Mouse (Mus musculus) intestine, embryonic 14.5 days (tissue): ENCODE data around the gene Dhx37. TPM values are rescaled to one million over a fixed set of nuclear protein-coding genes. Genes with fewer than 3 reads are reported as not detected.

Experiments used
- ATAC-seq: fragments of 200-750 bp; cut with Nextera tagmentation; replicated peaks from 2 replicates; pipeline ENCODE4 v1.8.0; 2017; ENCODE audit warnings: low read depth, moderate number of reproducible peaks, moderate TSS enrichment, moderate library complexity; ENCODE audit not compliant: low FRiP score, low TSS enrichment
- DNase-seq: peaks from one replicate; pipeline ENCODE4 v3.0.0-alpha.2; 2018; ENCODE audit warnings: low spot score
- H3K27ac ChIP-seq: fragments of 300-500 bp; sonication (generic); 2 replicates; pipeline ENCODE4 v1.5.1; 2014; ENCODE audit warnings: low read depth, mild to moderate bottlenecking, control low read depth
- H3K27me3 ChIP-seq: fragments of 300-500 bp; sonication (generic); replicated peaks from 2 replicates; pipeline ENCODE4 v1.6.1; 2014; ENCODE audit warnings: low read length, control low read depth; ENCODE audit not compliant: control insufficient read depth, insufficient read depth
- H3K36me3 ChIP-seq: fragments of 300-500 bp; sonication (generic); 2 replicates; pipeline ENCODE4 v1.6.1; 2014; ENCODE audit warnings: low read length, control low read depth; ENCODE audit not compliant: control insufficient read depth, insufficient read depth
- H3K4me1 ChIP-seq: fragments of 300-500 bp; sonication (generic); replicated peaks from 2 replicates; pipeline ENCODE4 v1.6.1; 2014; ENCODE audit warnings: low read length, control low read depth, mixed read lengths; ENCODE audit not compliant: control insufficient read depth, insufficient read depth
- H3K4me2 ChIP-seq: fragments of 300-500 bp; sonication (generic); 2 replicates; pipeline ENCODE4 v1.6.1; 2014; ENCODE audit warnings: low read length
- H3K4me3 ChIP-seq: fragments of 300-500 bp; sonication (generic); 2 replicates; pipeline ENCODE4 v1.5.1; 2014; ENCODE audit warnings: low read depth, low read length, control low read depth, mixed read lengths
- H3K9ac ChIP-seq: fragments of 300-500 bp; sonication (generic); 2 replicates; pipeline ENCODE4 v1.6.1; 2014; ENCODE audit warnings: mild to moderate bottlenecking, low read length
- H3K9me3 ChIP-seq: fragments of 300-500 bp; sonication (generic); 2 replicates; pipeline ENCODE4 v1.6.1; 2016; ENCODE audit warnings: low read length, control low read depth; ENCODE audit not compliant: control insufficient read depth
- WGBS: fragments of 180-500 bp; shearing (Covaris S2); extraction: QIAGEN DNeasy Blood & Tissue Kit; methylation state at CpG from one replicate; pipeline ENCODE4 v1.1.7; 2014; 5-methylcytosine and 5-hydroxymethylcytosine counted together
- polyA plus RNA-seq: library from polyadenylated mRNA; unstranded; fragments of >200 nt; fragmentation: Nextera tagmentation; extraction: Ambion mirVana; gene quantifications from 2 replicates; pipeline ENCODE4 v1.2.1, GENCODE M21; 2014

Gene Dhx37
- polyA plus RNA-seq, 1 experiment from 2014 or later: 9.6 TPM

GRCm38 (mm10) chr5:125475601-125476285 lies 41.8 kb upstream of the Dhx37 start, which contains the start of gene Aacs:
TSS of gene Aacs (plus strand) at chr5:125475814.
- Histone ChIP-seq H3K4me3 (peak within 1 kb of the TSS; percentile 90), H3K4me2 (peak within 1 kb of the TSS; percentile 69), H3K9me3 (no peaks in the 10 kb centered on the region), H3K27me3 (no peaks in the 10 kb centered on the region), H3K27ac (peak within 1 kb of the TSS; percentile 64; the same call in 1 of the 2 replicates), H3K9ac (peak within 1 kb of the TSS; percentile 62), H3K36me3 (0 out of 2 replicates have a peak, but pooled peaks cover 6% of the 10 kb centered on the region), H3K4me1 (peaks cover 26% of the 10 kb centered on the region)
- peak; percentile 94 for ATAC-seq
- WGBS: under 1% methylated on average over 60 of the region's 60 CpGs
- DNase-seq: peak; percentile 100

DNA sequence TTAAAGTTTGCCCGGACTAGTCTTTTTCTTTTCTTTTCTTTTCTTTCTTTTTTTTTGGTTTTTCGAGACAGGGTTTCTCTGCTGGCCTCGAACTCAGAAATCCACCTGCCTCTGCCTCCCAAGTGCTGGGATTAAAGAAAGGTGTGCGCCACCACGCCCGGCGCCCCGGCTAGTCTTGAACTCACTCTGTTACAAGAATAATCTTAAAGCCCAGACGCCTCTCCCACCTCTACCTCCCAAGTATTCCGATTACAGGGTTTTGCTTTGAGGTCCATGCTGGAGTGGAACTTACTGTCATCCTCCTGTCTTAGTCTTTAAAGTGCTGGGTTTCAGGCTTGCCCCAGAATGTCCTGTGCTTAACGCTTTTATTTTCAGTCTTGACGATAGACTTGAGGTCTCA lies 41.1 kb upstream of the Dhx37 start:
- H3K4me1 ChIP-seq: peaks cover 21% of the 10 kb centered on the region
- H3K4me2 ChIP-seq: peak overlapping the region; percentile 69
- DNase-seq (no peak), ATAC-seq (no peak)
- H3K27ac ChIP-seq: no peak overlapping the region
- H3K27me3 ChIP-seq: no peaks in the 10 kb centered on the region
- WGBS: 56% methylated on average over 12 of the region's 12 CpGs
- 0 out of 2 replicates have a peak, but pooled peaks cover 6% of the 10 kb centered on the region for H3K36me3 ChIP-seq
- peak overlapping the region; percentile 90 for H3K4me3 ChIP-seq
- H3K9ac ChIP-seq: peak overlapping the region; percentile 62
- H3K9me3 ChIP-seq: no peaks in the 10 kb centered on the region

GRCm38 (mm10) chr5:125472796-125473475 lies 39.0 kb upstream of the Dhx37 start:
- Histone ChIP-seq H3K9ac (no peak overlapping the region), H3K4me1 (peaks cover 18% of the 10 kb centered on the region), H3K4me3 (no peak overlapping the region), H3K36me3 (no peaks in the 10 kb centered on the region), H3K27me3 (no peaks in the 10 kb centered on the region), H3K27ac (no peak overlapping the region), H3K9me3 (no peaks in the 10 kb centered on the region), H3K4me2 (no peak overlapping the region)
- no peak for DNase-seq
- WGBS: 73% methylated on average over 9 of the region's 9 CpGs
- no peak for ATAC-seq

GRCm38 (mm10) chr5:125470713-125471112 lies 36.8 kb upstream of the Dhx37 start:
- no peaks in the 10 kb centered on the region for H3K27me3 ChIP-seq
- H3K9me3 ChIP-seq: no peaks in the 10 kb centered on the region
- no peak overlapping the region for H3K9ac ChIP-seq
- no peak overlapping the region for H3K4me3 ChIP-seq
- H3K4me2 ChIP-seq: no peak overlapping the region
- ATAC-seq (no peak), DNase-seq (no peak)
- 94% methylated on average over 4 of the region's 4 CpGs for WGBS
- H3K36me3 ChIP-seq: no peaks in the 10 kb centered on the region
- no peaks in the 10 kb centered on the region for H3K4me1 ChIP-seq
- H3K27ac ChIP-seq: no peak overlapping the region

DNA sequence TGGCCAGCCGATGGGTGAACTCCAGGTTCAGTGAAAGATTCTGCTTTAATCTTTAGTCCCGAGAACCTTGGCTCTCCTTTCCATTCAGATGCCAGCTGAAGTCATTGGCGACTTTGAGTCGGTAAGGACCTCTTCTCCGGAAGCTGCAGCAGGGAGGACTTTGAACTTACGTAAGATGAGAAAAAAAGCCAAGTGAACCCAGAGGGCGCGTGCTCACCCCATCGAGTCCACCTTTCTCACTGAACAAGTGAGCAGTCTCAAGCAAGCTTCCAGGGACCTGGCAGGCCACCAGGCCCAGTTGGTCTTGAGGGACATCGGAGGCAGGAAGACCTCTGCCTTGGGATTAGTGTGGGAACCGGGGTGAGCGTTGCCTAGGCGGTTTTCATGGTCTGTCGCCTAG lies 33.3 kb upstream of the Dhx37 start:
- WGBS: 87% methylated on average over 14 of the region's 14 CpGs
- Histone ChIP-seq H3K4me1 (no peaks in the 10 kb centered on the region), H3K4me2 (no peak overlapping the region), H3K9me3 (no peaks in the 10 kb centered on the region), H3K27ac (no peak overlapping the region), H3K27me3 (no peaks in the 10 kb centered on the region), H3K4me3 (no peak overlapping the region), H3K9ac (no peak overlapping the region), H3K36me3 (no peaks in the 10 kb centered on the region)
- ATAC-seq (no peak), DNase-seq (no peak)

GRCm38 (mm10) chr5:125466483-125466882 lies 32.6 kb upstream of the Dhx37 start:
- Histone ChIP-seq H3K4me2 (no peak overlapping the region), H3K9ac (no peak overlapping the region), H3K27ac (no peak overlapping the region), H3K36me3 (no peaks in the 10 kb centered on the region), H3K27me3 (no peaks in the 10 kb centered on the region), H3K4me1 (no peaks in the 10 kb centered on the region), H3K9me3 (no peaks in the 10 kb centered on the region), H3K4me3 (no peak overlapping the region; the same call in 1 of the 2 replicates)
- DNase-seq (no peak), ATAC-seq (no peak)
- WGBS: 83% methylated on average over 5 of the region's 5 CpGs

- H3K4me1 ChIP-seq: no peaks in the 10 kb centered on the region
- no peaks in the 10 kb centered on the region for H3K36me3 ChIP-seq
- H3K27me3 ChIP-seq: no peaks in the 10 kb centered on the region
- WGBS: under 1% methylated on average over 25 of the region's 25 CpGs
- no peaks in the 10 kb centered on the region for H3K9me3 ChIP-seq
- peak overlapping the region; percentile 32; the same call in 1 of the 2 replicates for H3K9ac ChIP-seq
- H3K4me3 ChIP-seq: peak overlapping the region; percentile 36
- DNase-seq (peak; percentile 92), ATAC-seq (peak; percentile 100)
- H3K4me2 ChIP-seq: peak overlapping the region; percentile 54
- no peak overlapping the region for H3K27ac ChIP-seq
Measured at GRCm38 (mm10) chr5:125465701-125466106, 31.8 kb upstream of the Dhx37 start.

- H3K4me3 ChIP-seq: peak overlapping the region; percentile 36; the same call in 1 of the 2 replicates
- DNase-seq (peak; percentile 58), ATAC-seq (peak; percentile 58)
- no peaks in the 10 kb centered on the region for H3K4me1 ChIP-seq
- no peak overlapping the region for H3K9ac ChIP-seq
- H3K9me3 ChIP-seq: no peaks in the 10 kb centered on the region
- 37% methylated on average over 7 of the region's 7 CpGs for WGBS
- H3K27me3 ChIP-seq: no peaks in the 10 kb centered on the region
- no peak overlapping the region for H3K27ac ChIP-seq
- H3K4me2 ChIP-seq: peak overlapping the region; percentile 54
- H3K36me3 ChIP-seq: no peaks in the 10 kb centered on the region
Measured at GRCm38 (mm10) chr5:125465192-125465591, 31.3 kb upstream of the Dhx37 start.
